Mouse (Mus musculus): ENCODE measurements around the gene Akt1s1. TPM values are rescaled to one million over a fixed set of nuclear protein-coding genes. Genes with fewer than 3 reads are reported as not detected.
A peak's percentile ranks its signal among the peaks of the same experiment; 100 is the strongest.

Akt1s1 gene
- total and polyA plus RNA-seq, 2 experiments from 2014 or later = 81.8 to 91.8 TPM

DNA sequence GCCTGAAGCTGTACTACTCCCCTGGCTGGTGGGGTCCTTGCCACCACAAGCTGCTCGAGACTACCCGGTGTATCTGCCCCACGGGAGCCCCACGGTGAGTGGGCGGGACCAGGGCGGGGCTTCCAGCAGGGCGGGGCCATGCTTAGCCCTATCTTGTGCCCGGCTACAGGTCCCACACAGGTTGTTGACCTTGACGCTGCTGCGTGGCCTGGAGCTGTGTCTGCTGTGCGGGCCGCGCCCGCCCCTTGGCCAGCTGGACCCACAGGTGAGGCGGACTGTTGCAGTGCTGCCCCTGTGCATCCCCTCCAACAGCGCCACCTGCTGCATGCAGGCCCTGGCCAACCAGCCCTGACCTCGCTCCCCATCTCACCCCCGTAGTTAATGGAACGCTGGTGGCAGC lies 49.8 kb downstream of the Akt1s1 start:
- WGBS = 35% methylated on average over 19 of the region's 19 CpGs
- Histone ChIP-seq H3K9ac (replicated peaks; ENCODE audit: low read depth, low read length) (no peak overlapping the region), H3K4me3 (ENCODE audit: low read depth, low read length) (no peak overlapping the region), H3K4me1 (ENCODE audit: control insufficient read depth, insufficient read depth) (peaks cover 15% of the 10 kb centered on the region), H3K36me3 (replicated peaks; ENCODE audit: control insufficient read depth, insufficient read depth, low read length) (peaks cover 35% of the 10 kb centered on the region), H3K27ac (ENCODE audit: low read depth) (no peak overlapping the region), H3K9me3 (replicated peaks; ENCODE audit: control insufficient read depth, low read length) (no peaks in the 10 kb centered on the region), H3K27me3 (ENCODE audit: control insufficient read depth, insufficient read depth, low read length) (no peaks in the 10 kb centered on the region), H3K4me2 (ENCODE audit: low read depth, low read length) (no peak overlapping the region)
- DNase-seq (ENCODE audit: low spot score) (no peak), ATAC-seq (ENCODE audit: insufficient read depth, low read depth) (0 out of 2 replicates have a peak, but pooled peaks have one; percentile 2)
- no peak for TF ChIP-seq EP300 (IDR thresholded peaks at IDR 0.05; ENCODE audit: low read depth)
- peak; percentile 37 for TF ChIP-seq CTCF (IDR thresholded peaks at IDR 0.05; ENCODE audit: low read depth)

DNA sequence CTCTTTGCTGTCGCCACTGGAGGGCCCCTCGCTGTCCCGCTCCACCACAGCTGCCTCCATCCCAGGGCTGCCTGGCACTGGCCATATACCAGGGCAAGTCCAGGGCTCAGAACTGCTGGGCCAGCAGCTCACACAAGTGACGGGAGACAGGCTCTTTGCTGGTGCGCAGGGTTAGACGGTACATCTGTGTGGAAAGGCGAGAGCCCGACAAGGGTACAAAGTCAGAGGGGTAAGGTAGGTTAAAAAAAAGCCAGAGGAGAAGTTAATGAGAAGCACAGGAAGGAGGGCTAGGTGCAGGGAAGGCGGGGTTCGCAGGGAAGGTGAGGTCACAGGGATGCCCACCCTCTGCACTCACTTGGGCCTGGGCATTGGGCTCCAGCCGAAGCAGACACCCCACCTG lies 51.8 kb downstream of the Akt1s1 start:
- no peaks in the 10 kb centered on the region for H3K9me3 ChIP-seq (replicated peaks; ENCODE audit: control insufficient read depth, low read length)
- H3K4me3 ChIP-seq (ENCODE audit: low read depth, low read length) = no peak overlapping the region
- peaks cover 55% of the 10 kb centered on the region for H3K36me3 ChIP-seq (replicated peaks; ENCODE audit: control insufficient read depth, insufficient read depth, low read length)
- no peak overlapping the region for H3K4me2 ChIP-seq (ENCODE audit: low read depth, low read length)
- ATAC-seq (ENCODE audit: insufficient read depth, low read depth) = no peak
- no peak for TF ChIP-seq EP300 (IDR thresholded peaks at IDR 0.05; ENCODE audit: low read depth)
- 91% methylated on average over 11 of the region's 11 CpGs for WGBS
- no peaks in the 10 kb centered on the region for H3K27me3 ChIP-seq (ENCODE audit: control insufficient read depth, insufficient read depth, low read length)
- no peak overlapping the region for H3K9ac ChIP-seq (replicated peaks; ENCODE audit: low read depth, low read length)
- H3K27ac ChIP-seq (ENCODE audit: low read depth) = no peak overlapping the region
- DNase-seq (ENCODE audit: low spot score) = no peak
- H3K4me1 ChIP-seq (ENCODE audit: control insufficient read depth, insufficient read depth) = peaks cover 8% of the 10 kb centered on the region

DNA sequence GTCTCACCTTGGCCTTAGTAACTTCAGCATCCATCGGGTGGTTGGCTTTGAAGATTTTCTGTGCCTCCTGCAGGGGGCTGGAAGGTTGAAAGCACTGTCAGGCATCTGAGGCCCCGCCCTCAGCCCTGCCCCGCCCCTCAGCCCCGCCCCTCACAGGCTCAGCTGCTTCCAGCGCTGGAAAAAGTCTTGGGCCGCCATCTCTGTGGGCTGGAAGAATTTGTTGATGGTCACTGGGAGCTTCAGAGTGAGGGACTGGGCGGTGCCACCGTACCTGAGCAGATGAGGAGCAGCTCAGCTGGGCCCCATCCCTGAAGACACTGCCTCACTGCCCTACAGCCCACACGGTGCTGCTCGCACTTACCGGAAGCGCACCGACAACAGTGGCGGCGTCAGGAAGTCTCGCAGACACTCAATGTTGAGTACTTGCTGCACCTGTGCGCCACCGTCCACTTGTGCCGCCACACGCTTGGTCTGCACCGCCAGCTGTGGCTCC lies 52.5 kb downstream of the Akt1s1 start:
- Histone ChIP-seq H3K4me2 (ENCODE audit: low read depth, low read length) (peak overlapping the region; percentile 53), H3K4me3 (ENCODE audit: low read depth, low read length) (peak overlapping the region; percentile 28), H3K9ac (replicated peaks; ENCODE audit: low read depth, low read length) (no peak overlapping the region), H3K4me1 (ENCODE audit: control insufficient read depth, insufficient read depth) (peaks cover 8% of the 10 kb centered on the region), H3K36me3 (replicated peaks; ENCODE audit: control insufficient read depth, insufficient read depth, low read length) (peaks cover 62% of the 10 kb centered on the region), H3K9me3 (replicated peaks; ENCODE audit: control insufficient read depth, low read length) (no peaks in the 10 kb centered on the region), H3K27ac (ENCODE audit: low read depth) (peak overlapping the region; percentile 18; the same call in 1 of the 2 replicates), H3K27me3 (ENCODE audit: control insufficient read depth, insufficient read depth, low read length) (no peaks in the 10 kb centered on the region)
- DNase-seq (ENCODE audit: low spot score) = peak; percentile 60
- TF ChIP-seq CTCF (IDR thresholded peaks at IDR 0.05; ENCODE audit: low read depth) = no peak
- TF ChIP-seq EP300 (IDR thresholded peaks at IDR 0.05; ENCODE audit: low read depth) = no peak
- ATAC-seq (ENCODE audit: insufficient read depth, low read depth) = peak; percentile 38; the same call in 1 of the 2 replicates
- WGBS = 20% methylated on average over 21 of the region's 21 CpGs

MicroRNAs encoded within 50 kb of the gene (microRNA counts, 519-probe panel; counts per million panel counts)
- not detected for microRNA mmu-miR-707

Small RNA genes lying within 50 kb of the gene (microRNA-seq; reads per million reads assigned to microRNA genes)
- gene Mir707 = not detected

Other genes with a start within 250 kb of the Akt1s1 start
- 2.9 TPM in 2 replicates for gene Myh14, start 178.1 kb upstream of the Akt1s1 start, total RNA-seq (2014; rRNA removed; ENCODE audit: low replicate concordance)
- 0.89 and 1.4 TPM in 2 replicates for gene Myh14, start 178.1 kb upstream of the Akt1s1 start, polyA plus RNA-seq (2015; fragmentation: Nextera tagmentation; extraction: Ambion mirVana)
- gene Izumo2, start 140.2 kb upstream of the Akt1s1 start, total RNA-seq (2014; rRNA removed; ENCODE audit: low replicate concordance) = not detected in 2 replicates
- gene Izumo2, start 140.2 kb upstream of the Akt1s1 start, polyA plus RNA-seq (2015; fragmentation: Nextera tagmentation; extraction: Ambion mirVana) = not detected in 2 replicates
- 25.7 and 31.7 TPM in 2 replicates for gene Vrk3, start 100.6 kb upstream of the Akt1s1 start, total RNA-seq (2014; rRNA removed; ENCODE audit: low replicate concordance)
- gene Vrk3, start 100.6 kb upstream of the Akt1s1 start, polyA plus RNA-seq (2015; fragmentation: Nextera tagmentation; extraction: Ambion mirVana) = 28.7 and 32.9 TPM in 2 replicates
- gene Zfp473, start 97.9 kb upstream of the Akt1s1 start, total RNA-seq (2014; rRNA removed; ENCODE audit: low replicate concordance) = 0.46 TPM in 1 of 2 replicates, not detected in the other
- 0.15 TPM in 2 replicates for gene Zfp473, start 97.9 kb upstream of the Akt1s1 start, polyA plus RNA-seq (2015; fragmentation: Nextera tagmentation; extraction: Ambion mirVana)
- 75.3 and 78.0 TPM in 2 replicates for gene Nup62, start 32.9 kb upstream of the Akt1s1 start, total RNA-seq (2014; rRNA removed; ENCODE audit: low replicate concordance)
- gene Nup62, start 32.9 kb upstream of the Akt1s1 start, polyA plus RNA-seq (2015; fragmentation: Nextera tagmentation; extraction: Ambion mirVana) = 37.6 and 40.9 TPM in 2 replicates
- gene Il4i1, start 32.6 kb upstream of the Akt1s1 start, total RNA-seq (2014; rRNA removed; ENCODE audit: low replicate concordance) = not detected in 2 replicates
- gene Il4i1, start 32.6 kb upstream of the Akt1s1 start, polyA plus RNA-seq (2015; fragmentation: Nextera tagmentation; extraction: Ambion mirVana) = 0.93 and 1.1 TPM in 2 replicates
- 5.6 and 16.0 TPM in 2 replicates for gene Atf5, start 32.3 kb upstream of the Akt1s1 start, total RNA-seq (2014; rRNA removed; ENCODE audit: low replicate concordance)
- 3.0 and 3.5 TPM in 2 replicates for gene Atf5, start 32.3 kb upstream of the Akt1s1 start, polyA plus RNA-seq (2015; fragmentation: Nextera tagmentation; extraction: Ambion mirVana)
- 43.5 and 101 TPM in 2 replicates for gene Tbc1d17, start 88 bp downstream of the Akt1s1 start, total RNA-seq (2014; rRNA removed; ENCODE audit: low replicate concordance)
- 51.7 and 57.5 TPM in 2 replicates for gene Tbc1d17, start 88 bp downstream of the Akt1s1 start, polyA plus RNA-seq (2015; fragmentation: Nextera tagmentation; extraction: Ambion mirVana)
- 43.6 and 45.9 TPM in 2 replicates for gene Pnkp, start 8.1 kb downstream of the Akt1s1 start, total RNA-seq (2014; rRNA removed; ENCODE audit: low replicate concordance)
- gene Pnkp, start 8.1 kb downstream of the Akt1s1 start, polyA plus RNA-seq (2015; fragmentation: Nextera tagmentation; extraction: Ambion mirVana) = 24.5 and 27.2 TPM in 2 replicates
- 335 and 364 TPM in 2 replicates for gene Ptov1, start 20.8 kb downstream of the Akt1s1 start, total RNA-seq (2014; rRNA removed; ENCODE audit: low replicate concordance)
- 246 and 248 TPM in 2 replicates for gene Ptov1, start 20.8 kb downstream of the Akt1s1 start, polyA plus RNA-seq (2015; fragmentation: Nextera tagmentation; extraction: Ambion mirVana)
- gene Med25, start 43.7 kb downstream of the Akt1s1 start, total RNA-seq (2014; rRNA removed; ENCODE audit: low replicate concordance) = 112 and 136 TPM in 2 replicates
- gene Med25, start 43.7 kb downstream of the Akt1s1 start, polyA plus RNA-seq (2015; fragmentation: Nextera tagmentation; extraction: Ambion mirVana) = 69.0 and 73.3 TPM in 2 replicates
- gene Fuz, start 47.1 kb downstream of the Akt1s1 start, total RNA-seq (2014; rRNA removed; ENCODE audit: low replicate concordance) = 25.0 and 50.8 TPM in 2 replicates
- 10.0 and 12.0 TPM in 2 replicates for gene Fuz, start 47.1 kb downstream of the Akt1s1 start, polyA plus RNA-seq (2015; fragmentation: Nextera tagmentation; extraction: Ambion mirVana)
- gene Ap2a1, start 80.5 kb downstream of the Akt1s1 start, total RNA-seq (2014; rRNA removed; ENCODE audit: low replicate concordance) = 63.1 and 99.0 TPM in 2 replicates
- 36.2 and 37.1 TPM in 2 replicates for gene Ap2a1, start 80.5 kb downstream of the Akt1s1 start, polyA plus RNA-seq (2015; fragmentation: Nextera tagmentation; extraction: Ambion mirVana)
- gene Tsks, start 94.2 kb downstream of the Akt1s1 start, total RNA-seq (2014; rRNA removed; ENCODE audit: low replicate concordance) = not detected in 2 replicates
- gene Tsks, start 94.2 kb downstream of the Akt1s1 start, polyA plus RNA-seq (2015; fragmentation: Nextera tagmentation; extraction: Ambion mirVana) = 0.16 and 0.27 TPM in 2 replicates
- gene Cpt1c, start 125.9 kb downstream of the Akt1s1 start, total RNA-seq (2014; rRNA removed; ENCODE audit: low replicate concordance) = 7.5 and 12.7 TPM in 2 replicates
- gene Cpt1c, start 125.9 kb downstream of the Akt1s1 start, polyA plus RNA-seq (2015; fragmentation: Nextera tagmentation; extraction: Ambion mirVana) = 3.4 and 3.9 TPM in 2 replicates
- gene Prmt1, start 137.6 kb downstream of the Akt1s1 start, total RNA-seq (2014; rRNA removed; ENCODE audit: low replicate concordance) = 152 and 173 TPM in 2 replicates
- 271 and 300 TPM in 2 replicates for gene Prmt1, start 137.6 kb downstream of the Akt1s1 start, polyA plus RNA-seq (2015; fragmentation: Nextera tagmentation; extraction: Ambion mirVana)
- gene Irf3, start 148.7 kb downstream of the Akt1s1 start, total RNA-seq (2014; rRNA removed; ENCODE audit: low replicate concordance) = 31.7 and 61.1 TPM in 2 replicates
- 44.8 and 51.7 TPM in 2 replicates for gene Irf3, start 148.7 kb downstream of the Akt1s1 start, polyA plus RNA-seq (2015; fragmentation: Nextera tagmentation; extraction: Ambion mirVana)
- gene Bcl2l12, start 149.7 kb downstream of the Akt1s1 start, total RNA-seq (2014; rRNA removed; ENCODE audit: low replicate concordance) = 20.3 and 22.0 TPM in 2 replicates
- gene Bcl2l12, start 149.7 kb downstream of the Akt1s1 start, polyA plus RNA-seq (2015; fragmentation: Nextera tagmentation; extraction: Ambion mirVana) = 25.5 and 27.5 TPM in 2 replicates
- gene Scaf1, start 167.4 kb downstream of the Akt1s1 start, total RNA-seq (2014; rRNA removed; ENCODE audit: low replicate concordance) = 37.8 and 38.9 TPM in 2 replicates
- gene Scaf1, start 167.4 kb downstream of the Akt1s1 start, polyA plus RNA-seq (2015; fragmentation: Nextera tagmentation; extraction: Ambion mirVana) = 15.9 and 17.9 TPM in 2 replicates
- 38.4 and 62.0 TPM in 2 replicates for gene Rras, start 169.0 kb downstream of the Akt1s1 start, total RNA-seq (2014; rRNA removed; ENCODE audit: low replicate concordance)
- 85.7 and 90.0 TPM in 2 replicates for gene Rras, start 169.0 kb downstream of the Akt1s1 start, polyA plus RNA-seq (2015; fragmentation: Nextera tagmentation; extraction: Ambion mirVana)
- gene Prr12, start 203.9 kb downstream of the Akt1s1 start, total RNA-seq (2014; rRNA removed; ENCODE audit: low replicate concordance) = 5.4 and 12.5 TPM in 2 replicates
- gene Prr12, start 203.9 kb downstream of the Akt1s1 start, polyA plus RNA-seq (2015; fragmentation: Nextera tagmentation; extraction: Ambion mirVana) = 3.8 TPM in 2 replicates
- gene Nosip, start 213.4 kb downstream of the Akt1s1 start, total RNA-seq (2014; rRNA removed; ENCODE audit: low replicate concordance) = 21.5 and 73.9 TPM in 2 replicates
- 38.2 and 43.7 TPM in 2 replicates for gene Nosip, start 213.4 kb downstream of the Akt1s1 start, polyA plus RNA-seq (2015; fragmentation: Nextera tagmentation; extraction: Ambion mirVana)
- 8.3 and 22.0 TPM in 2 replicates for gene Prrg2, start 213.7 kb downstream of the Akt1s1 start, total RNA-seq (2014; rRNA removed; ENCODE audit: low replicate concordance)
- 12.4 and 13.3 TPM in 2 replicates for gene Prrg2, start 213.7 kb downstream of the Akt1s1 start, polyA plus RNA-seq (2015; fragmentation: Nextera tagmentation; extraction: Ambion mirVana)
- gene Rcn3, start 243.2 kb downstream of the Akt1s1 start, total RNA-seq (2014; rRNA removed; ENCODE audit: low replicate concordance) = 125 and 141 TPM in 2 replicates
- gene Rcn3, start 243.2 kb downstream of the Akt1s1 start, polyA plus RNA-seq (2015; fragmentation: Nextera tagmentation; extraction: Ambion mirVana) = 100 and 108 TPM in 2 replicates

Measured in heart, postnatal 0 days (tissue).